Mouse (Mus musculus): Measurements from ENCODE around the gene Arhgap10. TPM values are rescaled to one million over a fixed set of nuclear protein-coding genes. Genes with fewer than 3 reads are reported as not detected.

Arhgap10 gene
- total and polyA plus RNA-seq, 3 experiments = 2.7 to 5.9 (median 4.8) TPM

GRCm38 (mm10) chr8:77376451-77376853 lies 141.3 kb downstream of the Arhgap10 start:
- no peaks in the 10 kb centered on the region for H3K9me3 ChIP-seq (replicated peaks; ENCODE audit: low read length)
- H3K4me2 ChIP-seq (ENCODE audit: insufficient read depth, low read depth, poor library complexity, severe bottlenecking) = no peak overlapping the region
- in situ Hi-C loops (cut with MboI; ENCODE audit: low pct_ligation_motif_present, low pct_unique_long_range_greater_than_20kb, low sequenced_read_pairs) = no loop called here
- no peak overlapping the region for H3K27ac ChIP-seq (ENCODE audit: insufficient read depth, low read depth)
- no peak overlapping the region for H3K4me3 ChIP-seq (replicated peaks in 1 of 3; ENCODE audit: low read depth in 2 of 3, low read length in 2 of 3, poor library complexity in 1 of 3)
- DNase-seq (ENCODE audit: extremely low read depth) = no peak
- dilution Hi-C loops (cut with MboI; ENCODE audit: extremely low pct_ligation_motif_present, extremely low pct_unique_long_range_greater_than_20kb, low sequenced_read_pairs) = no loop called here
- H3K36me3 ChIP-seq (replicated peaks in 1 of 2; ENCODE audit: control insufficient read depth in 1 of 2, insufficient read depth in 1 of 2, low read length in 1 of 2) = peaks cover 0 to 2% of the 10 kb centered on the region in 2 experiments
- no peak overlapping the region for H3K9ac ChIP-seq (ENCODE audit: insufficient read depth, low read depth)
- peaks cover 6 to 35% of the 10 kb centered on the region in 2 experiments for H3K4me1 ChIP-seq (ENCODE audit: control insufficient read depth in 1 of 2, insufficient read depth in 2 of 2)
- no peaks in the 10 kb centered on the region for H3K27me3 ChIP-seq (replicated peaks)
- H3K79me2 ChIP-seq (replicated peaks; ENCODE audit: control insufficient read depth, extremely low read depth, insufficient read depth, poor library complexity, severe bottlenecking) = no peaks in the 10 kb centered on the region
- TF ChIP-seq SMC3 (IDR thresholded peaks at IDR 0.05; ENCODE audit: low read depth, low read length) = no peak
- no peak for TF ChIP-seq CHD2 (IDR thresholded peaks at IDR 0.05; ENCODE audit: low read length)
- no peak for TF ChIP-seq RCOR1 (conservative IDR thresholded peaks at IDR 0.05; ENCODE audit: low read depth, low read length)
- TF ChIP-seq MAFK (IDR thresholded peaks at IDR 0.05; ENCODE audit: insufficient replicate concordance, low read length) = no peak
- no peak for TF ChIP-seq POLR2A (IDR thresholded peaks at IDR 0.05; ENCODE audit: low read depth, low read length)
- TF ChIP-seq ZC3H11A (IDR thresholded peaks at IDR 0.05; ENCODE audit: low read depth, low read length) = no peak
- TF ChIP-seq MEF2A (IDR thresholded peaks at IDR 0.05; ENCODE audit: borderline replicate concordance, low read depth, low read length) = no peak
- TF ChIP-seq CTCF (conservative IDR thresholded peaks at IDR 0.05 in 1 of 2, IDR thresholded peaks at IDR 0.05 in 1 of 2; ENCODE audit: low read depth in 2 of 2, low read length in 2 of 2) = no peak

- in situ Hi-C loops (cut with MboI; ENCODE audit: low pct_ligation_motif_present, low pct_unique_long_range_greater_than_20kb, low sequenced_read_pairs) = no loop called here
- H3K27ac ChIP-seq (ENCODE audit: insufficient read depth, low read depth) = no peak overlapping the region
Observed at GRCm38 (mm10) chr8:77375999-77376398, 141.8 kb downstream of the Arhgap10 start.

GRCm38 (mm10) chr8:77371006-77371405 lies 146.7 kb downstream of the Arhgap10 start:
- Histone ChIP-seq H3K36me3 (replicated peaks in 1 of 2; ENCODE audit: control insufficient read depth in 1 of 2, insufficient read depth in 1 of 2, low read length in 1 of 2) (peaks cover 0 to 2% of the 10 kb centered on the region in 2 experiments), H3K9ac (ENCODE audit: insufficient read depth, low read depth) (no peak overlapping the region), H3K79me2 (replicated peaks; ENCODE audit: control insufficient read depth, extremely low read depth, insufficient read depth, poor library complexity, severe bottlenecking) (no peaks in the 10 kb centered on the region), H3K9me3 (replicated peaks; ENCODE audit: low read length) (no peaks in the 10 kb centered on the region), H3K27me3 (replicated peaks) (no peaks in the 10 kb centered on the region), H3K4me3 (replicated peaks in 1 of 3; ENCODE audit: low read depth in 2 of 3, low read length in 2 of 3, poor library complexity in 1 of 3) (no peak overlapping the region), H3K4me1 (ENCODE audit: control insufficient read depth in 1 of 2, insufficient read depth in 2 of 2) (peaks cover 0 to 16% of the 10 kb centered on the region in 2 experiments; a peak in 3 of 4 replicates), H3K27ac (ENCODE audit: insufficient read depth, low read depth) (no peak overlapping the region), H3K4me2 (ENCODE audit: insufficient read depth, low read depth, poor library complexity, severe bottlenecking) (no peak overlapping the region)
- DNase-seq (ENCODE audit: extremely low read depth) = no peak
- TF ChIP-seq ETS1 (conservative IDR thresholded peaks at IDR 0.05; ENCODE audit: low read depth, low read length) (no peak), KAT2A (IDR thresholded peaks at IDR 0.05; ENCODE audit: insufficient replicate concordance, low read length) (no peak), MAFK (IDR thresholded peaks at IDR 0.05; ENCODE audit: insufficient replicate concordance, low read length) (no peak), HCFC1 (IDR thresholded peaks at IDR 0.05; ENCODE audit: low read depth, low read length) (no peak), JUN (IDR thresholded peaks at IDR 0.05; ENCODE audit: insufficient read depth, low read depth, low read length) (no peak)
- dilution Hi-C loops (cut with MboI; ENCODE audit: extremely low pct_ligation_motif_present, extremely low pct_unique_long_range_greater_than_20kb, low sequenced_read_pairs) (no loop called here), in situ Hi-C loops (cut with MboI; ENCODE audit: low pct_ligation_motif_present, low pct_unique_long_range_greater_than_20kb, low sequenced_read_pairs) (no loop called here)

More at GRCm38 (mm10) chr8:77375999-77376398, 141.8 kb downstream of the Arhgap10 start:
- H3K4me2 ChIP-seq (ENCODE audit: insufficient read depth, low read depth, poor library complexity, severe bottlenecking) = no peak overlapping the region
- no peaks in the 10 kb centered on the region for H3K27me3 ChIP-seq (replicated peaks)
- H3K79me2 ChIP-seq (replicated peaks; ENCODE audit: control insufficient read depth, extremely low read depth, insufficient read depth, poor library complexity, severe bottlenecking) = no peaks in the 10 kb centered on the region
- no peak for TF ChIP-seq TBP (conservative IDR thresholded peaks at IDR 0.05; ENCODE audit: low read depth, low read length)
- TF ChIP-seq USF2 (conservative IDR thresholded peaks at IDR 0.05; ENCODE audit: low read depth, low read length) = no peak
- TF ChIP-seq BHLHE40 (IDR thresholded peaks at IDR 0.05; ENCODE audit: low read depth, low read length) = no peak
- no peak for TF ChIP-seq MAX (IDR thresholded peaks at IDR 0.05; ENCODE audit: low read length)
- no peak for TF ChIP-seq ZKSCAN1 (IDR thresholded peaks at IDR 0.05; ENCODE audit: borderline replicate concordance, low read depth, low read length)
- TF ChIP-seq RCOR1 (conservative IDR thresholded peaks at IDR 0.05; ENCODE audit: low read depth, low read length) = no peak
- no peak for TF ChIP-seq IRF4 (IDR thresholded peaks at IDR 0.05; ENCODE audit: low read depth, low read length)
- no peak for TF ChIP-seq TCF12 (IDR thresholded peaks at IDR 0.05; ENCODE audit: low read depth, low read length)
- no peak for TF ChIP-seq CTCF (conservative IDR thresholded peaks at IDR 0.05 in 1 of 2, IDR thresholded peaks at IDR 0.05 in 1 of 2; ENCODE audit: low read depth in 2 of 2, low read length in 2 of 2)
- no peak for TF ChIP-seq MXI1 (IDR thresholded peaks at IDR 0.05; ENCODE audit: low read depth, low read length)
- no peak for TF ChIP-seq SIN3A (IDR thresholded peaks at IDR 0.05; ENCODE audit: low read length)
- no peaks in the 10 kb centered on the region for H3K9me3 ChIP-seq (replicated peaks; ENCODE audit: low read length)
- DNase-seq (ENCODE audit: extremely low read depth) = no peak
- H3K36me3 ChIP-seq (replicated peaks in 1 of 2; ENCODE audit: control insufficient read depth in 1 of 2, insufficient read depth in 1 of 2, low read length in 1 of 2) = peaks cover 0 to 2% of the 10 kb centered on the region in 2 experiments
- H3K4me3 ChIP-seq (replicated peaks in 1 of 3; ENCODE audit: low read depth in 2 of 3, low read length in 2 of 3, poor library complexity in 1 of 3) = no peak overlapping the region
- dilution Hi-C loops (cut with MboI; ENCODE audit: extremely low pct_ligation_motif_present, extremely low pct_unique_long_range_greater_than_20kb, low sequenced_read_pairs) = no loop called here
- no peak overlapping the region for H3K9ac ChIP-seq (ENCODE audit: insufficient read depth, low read depth)
- peaks cover 4 to 33% of the 10 kb centered on the region in 2 experiments; a peak in 3 of 4 replicates for H3K4me1 ChIP-seq (ENCODE audit: control insufficient read depth in 1 of 2, insufficient read depth in 2 of 2)

Measured in CH12.LX (cell line).